Mouse (Mus musculus) kidney, adult 18-20 months (tissue): ENCODE measurements around the gene Snap29.

Experiments used
- DNase-seq: peaks from one replicate; pipeline ENCODE4 v3.0.0; 2021

Gene Snap29

DNA sequence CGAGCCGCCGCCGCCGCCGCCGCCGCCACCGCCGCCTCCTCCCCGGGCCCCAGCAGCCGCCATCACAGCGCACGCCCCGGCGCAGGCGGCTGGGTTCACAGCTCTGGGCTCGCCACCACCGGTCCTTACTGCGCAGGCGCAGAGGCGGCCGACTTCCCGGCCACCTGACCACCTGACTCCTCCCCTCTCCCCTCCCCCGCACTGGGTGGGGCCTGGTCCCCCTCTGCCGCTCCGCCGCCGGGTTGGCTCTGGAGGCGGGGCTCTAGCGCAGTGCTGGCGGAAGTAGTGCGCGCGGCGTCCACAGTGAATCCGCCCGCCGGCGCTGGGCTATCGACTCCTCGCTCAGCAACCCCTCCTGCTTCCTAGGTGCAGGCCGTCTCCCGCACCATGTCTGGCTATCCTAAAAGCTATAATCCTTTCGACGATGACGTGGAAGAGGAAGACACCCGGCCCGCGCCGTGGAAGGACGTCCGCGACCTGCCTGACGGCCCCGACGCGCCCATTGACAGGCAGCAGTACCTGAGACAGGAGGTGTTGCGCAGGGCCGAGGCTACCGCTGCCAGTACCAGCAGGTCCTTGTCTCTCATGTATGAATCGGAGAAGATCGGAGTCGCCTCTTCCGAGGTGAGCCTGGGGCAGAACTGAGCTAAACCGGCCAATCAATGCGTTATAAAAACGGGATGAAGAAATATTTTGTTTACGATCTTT lies at the start of gene Snap29, which contains the start of gene Pi4ka:
Snap29 (plus strand) TSS at position 251 of the 708 bp plus-strand sequence.
Pi4ka (minus strand) TSS at position 579 of the 708 bp plus-strand sequence.
- peak; percentile 100 for DNase-seq

DNA sequence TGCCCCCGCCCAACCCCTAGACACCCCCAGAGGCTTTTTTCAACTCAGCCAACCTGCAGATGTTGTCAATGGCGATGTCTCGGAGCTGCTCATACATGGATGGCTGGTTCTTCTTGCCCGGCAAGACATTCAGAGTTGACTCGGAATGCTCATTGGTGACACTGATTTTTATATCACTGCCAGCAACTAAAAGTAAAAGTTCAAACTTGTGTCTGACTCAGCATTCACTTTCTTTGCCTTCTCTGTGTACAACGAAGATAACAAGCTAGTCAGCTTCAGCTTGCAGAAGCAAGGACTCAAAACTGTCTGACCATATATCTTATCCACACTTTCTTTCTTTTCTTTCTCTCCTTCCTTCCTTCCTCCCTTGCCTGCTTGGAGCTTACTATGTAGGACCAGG lies 49.8 kb upstream of the Snap29 start:
- no peak for DNase-seq

DNA sequence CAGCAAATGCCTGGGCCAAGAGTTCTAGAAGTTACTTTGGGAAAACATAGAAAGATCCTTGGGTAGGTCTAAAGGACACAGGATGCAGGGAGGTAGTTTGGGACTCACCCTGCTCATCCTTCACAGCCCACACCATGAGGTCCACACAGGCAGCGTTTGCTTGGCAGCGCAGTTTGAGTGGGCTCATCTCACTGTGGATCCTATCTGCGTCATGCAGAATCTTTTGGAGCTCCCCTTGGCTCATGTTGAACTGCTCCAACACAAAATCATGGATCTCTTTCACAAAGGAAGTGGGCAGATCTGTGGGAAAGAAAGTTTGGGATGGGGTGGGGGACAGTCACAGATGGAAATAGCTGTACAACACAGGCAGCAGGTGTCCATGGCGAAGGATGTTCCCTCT lies 47.0 kb upstream of the Snap29 start:
- no peak for DNase-seq

DNA sequence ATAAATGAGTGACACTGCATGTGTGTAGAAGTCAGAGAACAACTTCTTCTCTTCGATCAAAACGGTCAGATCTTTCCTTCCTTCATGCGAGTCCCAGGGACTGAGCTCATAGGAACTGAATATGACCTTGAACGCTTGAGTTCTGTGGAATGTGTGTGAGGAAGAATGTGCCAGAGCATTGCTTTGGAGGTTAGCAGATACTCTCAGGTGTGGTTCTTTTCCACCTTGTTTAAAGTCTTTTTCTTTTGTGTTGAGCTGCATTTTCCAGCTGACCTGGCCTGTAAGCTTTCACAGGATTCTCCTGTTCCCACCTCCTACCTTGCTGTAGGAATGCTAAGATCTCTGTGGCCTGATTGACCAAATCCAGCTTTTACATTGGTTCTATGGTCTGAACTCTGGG lies 23.5 kb upstream of the Snap29 start:
- DNase-seq = no peak

DNA sequence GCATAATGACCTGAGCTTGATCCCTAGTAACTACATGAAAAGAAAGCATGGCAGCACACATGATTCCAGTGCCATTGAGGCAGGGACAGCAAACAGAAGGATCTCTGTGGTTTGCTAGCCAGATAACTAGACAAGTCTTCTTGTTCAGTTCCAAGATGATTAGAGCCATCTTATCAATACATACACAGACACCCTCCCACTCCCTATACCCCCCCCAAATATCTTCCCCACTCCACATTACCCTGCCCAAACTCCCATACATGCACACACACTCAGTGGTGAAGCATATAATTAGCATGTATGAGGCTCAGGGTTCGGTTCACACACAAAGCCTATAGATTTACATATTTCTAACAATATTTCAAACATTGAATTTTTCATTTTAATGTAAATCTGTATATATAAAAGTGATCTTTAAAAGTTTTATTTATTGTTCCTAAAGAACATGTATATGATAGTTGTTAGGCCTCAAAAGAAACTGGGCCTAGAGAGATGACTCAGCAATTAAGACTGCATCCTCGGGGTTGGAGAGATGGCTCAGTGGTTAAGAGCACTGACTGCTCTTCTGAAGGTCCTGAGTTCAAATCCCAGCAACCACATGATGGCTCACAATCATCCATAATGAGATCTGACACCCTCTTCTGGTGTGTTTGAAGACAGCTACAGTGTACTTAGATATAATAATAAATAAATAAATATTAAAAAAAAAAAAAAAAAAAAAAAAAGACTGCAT lies 22.0 kb upstream of the Snap29 start:
- DNase-seq = no peak

DNA sequence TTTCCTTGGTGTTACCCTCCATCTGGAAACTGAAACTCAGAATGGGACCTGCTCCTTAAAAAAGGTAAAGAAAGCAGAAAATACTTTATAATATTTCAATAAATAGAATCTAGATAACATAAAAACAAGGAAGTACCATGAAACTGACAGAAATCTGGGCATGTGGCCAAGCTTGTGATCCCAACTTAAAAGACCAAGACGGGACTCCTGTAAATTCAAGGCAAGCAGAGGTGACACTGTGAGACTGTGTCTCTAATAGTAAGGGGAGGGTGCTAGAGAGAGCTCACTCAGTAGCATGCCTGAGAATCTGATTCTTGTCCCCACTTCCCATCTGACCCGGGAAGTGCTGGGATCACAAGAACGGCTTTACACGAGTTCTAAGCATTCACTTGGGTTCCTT lies 13.0 kb upstream of the Snap29 start:
- DNase-seq = peak; percentile 18

DNA sequence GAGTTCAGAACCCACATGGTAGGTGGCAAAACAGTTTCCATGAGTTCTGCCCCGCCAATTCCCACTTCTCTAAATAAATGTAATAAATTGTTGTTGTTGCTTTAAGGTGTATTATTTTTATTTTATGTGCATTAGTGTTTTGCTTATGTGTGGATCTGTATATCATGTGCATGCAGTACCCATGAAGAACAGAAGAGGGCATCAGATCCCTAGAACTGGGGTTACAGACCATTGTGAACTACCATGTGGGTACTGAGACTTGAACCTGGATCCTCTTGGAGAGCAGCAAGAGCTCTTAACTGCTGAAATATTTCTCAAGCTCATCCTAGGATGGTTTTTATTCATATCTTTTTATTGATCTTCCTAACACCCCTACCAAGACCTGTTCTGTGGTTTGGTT lies 2.9 kb upstream of the Snap29 start:
- peak; percentile 31 for DNase-seq

DNA sequence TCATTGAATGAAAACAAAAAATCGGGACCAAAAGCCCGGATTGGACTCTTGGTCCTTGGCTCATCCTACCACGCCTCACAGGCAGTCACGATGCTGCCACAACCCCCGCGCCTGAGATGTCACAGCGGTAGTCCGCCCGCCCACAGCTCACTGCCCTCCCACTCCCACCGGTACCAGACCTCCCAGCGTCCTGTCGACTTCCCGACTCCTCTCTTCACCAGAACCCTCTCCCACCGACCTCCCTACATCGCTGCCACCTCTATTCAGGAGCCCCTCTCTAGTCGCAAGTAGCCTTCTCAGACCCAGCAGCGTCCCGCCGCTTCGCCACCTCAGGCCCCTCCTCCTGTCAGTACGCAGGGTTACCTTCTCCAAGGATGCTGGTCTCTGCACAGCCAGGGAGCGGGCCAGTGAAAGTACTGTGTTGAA lies 502 bp upstream of the Snap29 start:
- peak; percentile 81 for DNase-seq

DNA sequence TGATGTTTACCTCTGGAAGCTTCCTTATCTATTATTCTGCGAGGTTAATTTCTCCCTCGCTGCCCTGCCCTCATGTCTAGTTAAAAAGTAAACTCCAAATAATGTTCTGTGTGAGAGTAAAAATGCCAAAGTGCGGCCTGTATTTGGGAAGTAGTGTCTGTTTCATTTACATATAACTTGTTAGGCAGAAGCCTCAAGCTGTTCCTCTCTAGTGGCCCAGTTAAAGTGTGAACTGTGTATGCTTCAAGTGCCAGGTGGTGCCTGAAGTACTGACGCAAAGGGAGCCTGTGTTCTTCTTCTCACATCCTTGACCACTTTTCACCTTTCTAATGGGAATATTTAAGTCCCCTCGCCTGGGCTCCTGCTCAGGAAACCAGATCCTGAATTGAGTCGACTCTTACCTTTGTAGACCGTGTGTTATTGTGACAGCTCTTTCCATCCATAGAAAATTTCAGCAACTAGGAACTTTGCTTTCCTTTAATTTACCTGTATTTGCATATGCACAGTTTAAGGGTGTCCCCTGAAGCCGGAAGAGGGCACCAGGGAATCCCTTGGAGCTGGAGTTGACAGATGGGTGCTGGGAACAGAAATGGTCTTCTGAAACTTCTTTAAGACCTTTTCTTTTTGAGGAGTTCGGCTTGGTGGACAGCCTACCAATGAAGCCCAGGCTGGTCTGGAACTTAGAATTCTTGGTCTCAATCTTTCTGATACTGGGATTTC lies 886 bp downstream of the Snap29 start:
- DNase-seq = peak; percentile 23

DNA sequence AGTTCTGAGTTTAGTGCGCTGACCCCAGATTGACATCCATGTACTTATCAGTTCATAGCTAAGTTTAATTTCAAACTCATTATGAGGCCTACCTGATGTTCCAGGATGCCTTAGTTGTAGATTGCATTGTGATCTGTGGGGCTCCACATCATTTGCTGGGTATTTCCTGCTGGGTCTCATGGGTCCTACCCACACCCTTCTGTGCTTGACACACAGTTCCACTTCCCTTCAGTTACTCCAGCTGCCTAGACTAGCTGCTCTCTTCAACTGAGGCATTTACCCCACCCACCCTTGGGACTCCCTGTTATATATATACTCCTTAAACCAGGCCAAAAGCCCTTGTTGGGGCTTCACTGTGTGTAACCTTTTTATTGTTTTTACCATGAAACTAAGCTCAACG lies 3.3 kb downstream of the Snap29 start:
- DNase-seq = no peak

DNA sequence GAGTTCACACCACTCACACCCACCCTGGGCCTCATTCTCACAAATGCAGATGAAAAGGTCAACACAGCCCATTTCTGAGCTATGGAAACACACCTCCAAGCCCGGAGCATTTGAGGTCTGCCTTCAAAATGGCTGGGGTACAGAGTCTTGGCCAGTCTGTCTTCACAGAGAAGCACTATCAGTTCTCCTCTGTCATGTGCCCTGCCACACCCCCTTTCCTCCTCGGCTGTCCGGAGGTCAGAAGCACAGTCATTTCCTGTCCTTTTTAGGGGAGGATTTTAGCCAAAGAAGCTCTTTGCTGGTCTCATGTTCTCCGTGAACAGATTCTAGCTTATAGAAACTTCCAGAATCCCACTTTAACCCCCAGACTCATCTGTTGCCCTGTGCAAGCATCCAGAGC lies 4.4 kb downstream of the Snap29 start:
- peak; percentile 28 for DNase-seq

DNA sequence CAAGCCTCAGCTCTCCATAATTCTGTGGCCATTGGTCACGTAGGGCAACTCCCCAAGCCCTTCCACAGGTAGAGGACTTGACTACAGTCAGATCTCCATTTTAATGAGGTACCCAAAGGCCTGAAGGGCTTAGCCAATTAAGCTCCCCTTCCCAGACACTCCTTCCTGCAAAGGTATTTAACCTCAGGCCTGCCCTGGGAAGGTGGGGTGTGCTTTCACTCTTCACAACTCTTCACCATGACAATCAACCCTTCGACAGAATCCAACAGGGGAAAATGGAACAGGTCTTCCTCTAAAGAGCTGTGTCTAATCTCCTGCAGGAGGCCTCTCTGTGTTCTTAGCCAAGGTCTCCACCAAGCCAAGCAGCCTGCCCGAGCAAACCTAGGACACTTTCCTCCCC lies 17.2 kb downstream of the Snap29 start:
- DNase-seq = no peak

DNA sequence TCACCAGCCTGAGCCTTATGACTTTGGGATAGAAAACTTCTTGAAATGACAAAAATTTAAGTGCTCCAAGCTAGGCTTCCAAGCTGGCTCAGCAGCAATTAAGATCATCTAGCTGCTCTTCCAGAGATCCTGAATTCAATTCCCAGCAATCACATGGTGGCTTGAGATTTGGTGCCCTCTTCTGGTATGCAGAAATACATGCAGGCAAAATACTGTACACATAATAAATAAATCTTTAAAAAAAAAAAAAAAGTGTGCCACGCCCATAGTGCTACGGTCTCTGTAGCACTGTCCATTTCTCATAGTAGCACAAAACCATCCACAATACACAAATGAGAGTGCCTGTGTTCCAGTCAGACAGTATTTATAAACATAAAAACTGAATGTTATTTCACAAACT lies 26.8 kb downstream of the Snap29 start:
- DNase-seq = no peak

DNA sequence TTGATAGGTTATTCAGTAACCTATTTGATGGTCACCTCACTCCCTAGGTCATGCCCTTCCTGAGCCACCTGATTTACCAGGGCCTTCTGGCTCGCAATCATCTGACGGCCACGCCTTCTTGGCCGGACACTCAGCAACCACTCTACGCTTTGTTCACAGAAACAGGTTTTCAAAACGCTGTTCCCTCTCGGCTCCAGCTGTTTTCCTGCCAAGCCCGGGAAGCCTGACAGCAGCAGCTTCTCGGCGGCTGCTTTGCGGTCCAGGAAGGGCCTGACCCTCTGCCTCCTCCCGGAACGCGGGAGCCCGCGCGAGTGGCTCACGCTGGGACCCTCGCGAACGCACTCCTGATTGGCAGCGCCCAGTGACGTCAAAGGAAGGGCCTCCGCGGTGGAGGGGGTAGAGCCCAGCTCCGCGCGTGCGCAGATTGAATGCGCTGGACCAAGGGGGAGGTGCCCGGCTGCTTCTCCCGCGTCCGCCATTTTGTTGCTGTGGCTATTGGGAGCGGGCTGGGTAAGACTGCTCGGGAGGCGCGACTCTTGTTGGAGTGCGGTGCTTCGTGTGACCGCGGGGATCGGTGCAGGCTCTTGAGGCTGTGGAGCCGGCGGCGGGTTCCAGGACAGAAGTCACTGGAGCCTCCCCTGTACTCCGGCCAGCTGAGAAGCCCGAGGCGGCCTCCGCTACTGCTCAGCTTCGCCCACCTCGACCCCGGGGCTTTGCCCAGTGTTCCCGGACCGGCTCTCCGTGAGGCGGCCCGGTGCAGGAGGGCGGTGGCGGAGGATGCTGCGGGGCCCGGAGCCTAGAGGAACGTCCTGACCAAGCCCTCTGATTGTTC lies 46.0 kb downstream of the Snap29 start, which contains the start of gene Crkl:
Crkl (plus strand) TSS at position 447 of the 832 bp plus-strand sequence.
- DNase-seq = peak; percentile 98

DNA sequence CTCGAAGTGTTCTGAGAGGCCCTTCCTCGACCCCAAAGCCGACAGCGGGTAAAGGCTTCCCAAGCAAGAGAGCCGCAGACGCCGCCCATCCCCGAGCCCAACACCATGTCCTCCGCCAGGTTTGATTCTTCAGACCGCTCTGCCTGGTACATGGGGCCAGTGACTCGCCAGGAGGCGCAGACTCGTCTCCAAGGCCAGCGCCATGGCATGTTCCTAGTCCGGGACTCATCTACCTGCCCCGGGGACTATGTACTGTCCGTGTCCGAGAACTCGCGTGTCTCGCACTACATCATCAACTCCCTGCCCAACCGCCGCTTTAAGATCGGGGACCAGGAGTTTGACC lies 46.6 kb downstream of the Snap29 start:
- peak; percentile 70 for DNase-seq

DNA sequence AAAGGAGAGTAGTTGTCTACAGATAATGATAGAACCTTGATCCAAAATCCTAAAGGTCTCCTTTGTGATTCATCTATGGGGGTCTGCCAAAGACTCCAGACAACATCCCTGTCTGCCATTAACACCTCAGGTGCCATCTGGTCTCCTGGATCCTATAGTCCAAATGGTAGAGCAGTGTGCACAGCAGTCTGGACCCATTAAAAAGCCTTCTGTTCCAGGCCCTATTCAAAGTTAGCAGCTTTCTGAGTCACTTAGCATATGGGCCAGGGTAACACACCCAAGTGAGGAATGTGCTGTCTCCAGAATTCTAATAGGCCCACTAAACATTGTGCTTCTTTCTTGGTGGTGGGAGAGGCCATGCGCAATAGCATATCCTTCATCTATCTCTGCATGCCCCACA lies 51.1 kb downstream of the Snap29 start:
- no peak for DNase-seq

DNA sequence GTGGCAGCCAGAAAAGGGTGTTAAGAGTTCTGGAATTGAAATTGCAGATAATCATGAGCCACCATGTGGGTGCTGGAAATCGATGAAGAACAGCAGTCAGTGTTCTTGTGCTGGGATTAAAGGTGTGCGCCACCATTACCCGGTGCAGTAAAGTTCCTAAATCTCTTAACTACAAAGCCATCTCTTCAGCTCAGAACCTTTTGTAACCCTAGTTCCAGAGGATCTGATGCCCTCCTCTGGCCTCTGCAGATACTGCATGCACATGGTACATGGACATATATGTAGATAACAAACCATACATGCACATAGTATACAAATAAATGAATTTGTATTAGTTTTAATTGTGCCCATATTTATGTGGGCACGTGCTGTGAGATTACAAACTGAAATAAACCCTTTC lies 54.5 kb downstream of the Snap29 start:
- DNase-seq = peak; percentile 34

DNA sequence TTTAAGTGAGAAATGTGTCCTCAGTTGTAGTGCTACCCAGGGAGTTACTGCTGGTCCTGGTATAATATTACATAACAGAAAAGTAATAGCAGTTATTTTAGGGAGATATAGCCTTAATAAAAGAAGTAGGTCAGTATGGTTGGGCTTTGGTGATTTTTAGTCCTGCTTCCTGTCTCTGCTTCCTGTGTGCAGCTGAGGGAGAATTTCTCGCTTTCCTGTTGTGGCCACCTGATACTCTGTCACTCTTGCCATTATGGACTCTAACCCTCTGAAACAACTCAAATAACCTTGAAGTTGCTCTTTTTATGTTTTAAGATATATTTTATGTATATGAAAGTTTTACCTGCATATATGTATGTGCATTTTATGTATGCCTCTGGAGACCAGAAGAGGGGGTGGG lies 55.8 kb downstream of the Snap29 start:
- no peak for DNase-seq

DNA sequence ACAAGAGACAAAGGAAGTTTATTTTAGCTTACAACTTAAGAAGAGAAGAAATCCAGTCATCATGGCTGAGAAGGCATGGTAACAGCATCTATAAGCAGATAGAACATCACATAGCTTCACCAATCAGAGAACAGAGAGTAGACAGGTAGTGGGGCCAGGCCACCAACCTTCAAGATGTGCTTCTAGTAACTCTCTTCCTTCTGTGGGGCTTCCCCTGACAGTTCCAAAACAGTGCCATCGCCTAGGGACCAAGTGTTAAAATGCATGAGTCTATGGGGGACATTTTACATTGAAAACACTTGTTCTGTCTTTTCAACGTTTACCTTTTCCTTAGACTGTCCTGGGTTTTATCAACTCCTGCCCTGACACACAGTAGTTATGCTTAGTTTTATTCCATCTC lies 57.4 kb downstream of the Snap29 start:
- no peak for DNase-seq

DNA sequence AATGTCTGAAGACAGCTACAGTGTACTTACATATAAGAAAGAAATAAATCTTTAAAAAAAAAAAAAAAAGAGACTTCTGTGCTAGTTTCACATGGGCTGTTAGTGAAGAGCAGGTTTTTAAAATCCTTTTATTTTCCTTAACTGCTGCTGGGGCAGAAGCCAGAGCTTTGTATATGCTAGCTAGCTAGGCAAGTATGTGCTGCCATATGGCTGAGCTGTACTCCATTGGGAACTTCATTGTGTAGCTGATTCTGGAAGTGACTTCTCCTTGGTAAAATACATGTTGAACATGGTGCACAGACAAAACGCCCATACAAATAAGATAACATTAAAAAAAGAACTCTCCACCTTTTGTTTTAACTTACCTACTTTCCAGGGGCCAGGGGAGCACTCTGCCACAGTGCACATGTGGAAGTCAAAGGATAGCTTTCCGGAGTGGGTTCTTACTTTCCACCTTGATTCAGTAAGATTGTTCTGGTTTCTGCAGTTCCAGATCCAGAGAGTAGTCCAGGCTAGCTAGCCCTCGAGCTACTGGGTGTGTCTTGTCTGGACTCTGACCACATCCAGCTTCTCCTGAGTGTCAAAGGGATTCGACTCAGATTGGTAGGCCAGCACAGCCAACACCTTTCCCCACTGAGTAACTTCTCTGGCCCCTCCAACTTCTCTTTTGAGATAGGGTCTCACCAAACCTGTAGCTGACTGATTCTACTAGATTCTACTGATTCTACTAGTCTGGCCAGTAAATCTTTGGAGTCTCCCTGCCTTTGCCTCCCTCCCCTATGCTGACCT lies 61.3 kb downstream of the Snap29 start:
- DNase-seq = no peak

DNA sequence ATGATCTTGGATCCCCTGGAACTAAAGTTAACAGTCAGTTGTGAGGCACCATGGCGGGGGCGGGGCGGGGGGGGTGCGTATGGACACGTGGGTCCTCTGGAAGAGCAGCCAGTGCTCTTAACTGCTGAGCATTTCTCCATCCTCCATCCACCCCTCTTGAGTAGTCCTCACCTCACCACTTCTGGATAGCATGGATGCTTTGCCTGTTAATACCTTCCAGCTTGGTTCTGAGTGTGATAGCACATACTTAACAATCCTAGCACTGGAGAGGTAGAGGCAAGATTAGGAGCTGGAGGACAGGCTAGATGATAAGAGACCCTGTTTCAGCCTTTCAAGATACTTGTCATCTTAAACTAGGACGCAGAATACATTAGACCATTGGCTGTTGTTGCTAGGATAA lies 66.7 kb downstream of the Snap29 start:
- no peak for DNase-seq

DNA sequence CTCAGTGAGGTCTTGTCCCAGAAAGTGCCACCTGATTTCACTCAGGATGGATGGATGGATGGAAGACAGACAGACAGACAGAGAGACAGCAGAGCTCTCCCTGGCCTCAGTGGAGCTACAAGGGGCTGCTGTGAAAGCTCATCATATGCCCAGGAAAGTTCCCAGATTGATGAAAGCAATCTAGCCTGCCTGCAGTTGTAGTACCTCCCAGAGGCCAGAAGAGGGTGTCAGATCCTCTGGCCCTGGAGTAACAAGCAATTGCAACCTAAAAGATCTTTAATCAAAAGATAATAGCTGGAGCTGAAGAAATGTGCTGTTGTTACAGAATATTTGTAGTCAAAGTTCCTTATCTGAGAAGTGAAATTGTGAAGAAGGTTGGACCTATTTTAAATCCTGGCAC lies 68.3 kb downstream of the Snap29 start:
- peak; percentile 38 for DNase-seq
